Mouse (Mus musculus): ENCODE results near the gene Mertk.

DNA sequence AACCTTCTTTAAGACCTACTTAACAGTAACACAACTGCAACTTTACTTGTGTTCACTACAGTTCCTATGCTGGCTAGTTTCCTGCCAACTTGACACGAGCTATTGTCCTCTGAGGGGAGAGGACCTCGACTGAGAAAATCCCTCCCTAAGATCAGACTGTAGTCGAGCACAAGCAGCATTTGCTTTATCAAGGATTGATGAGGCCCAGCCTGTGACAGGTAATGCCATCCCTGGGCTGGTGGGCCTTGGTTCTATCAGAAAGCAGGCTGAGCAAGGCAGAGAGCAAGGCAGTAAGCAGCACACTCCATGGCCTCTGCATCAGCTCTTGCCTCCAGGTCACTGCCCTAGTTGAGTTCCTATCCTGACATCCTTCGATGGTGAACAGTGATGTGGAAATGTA, 5.5 kb upstream of the Mertk start:
- TF ChIP-seq CTCF (IDR thresholded peaks at IDR 0.05; ENCODE audit: borderline replicate concordance, control insufficient read depth, extremely low read depth, insufficient read depth, low read length, poor library complexity) (no peak), POLR2A (IDR thresholded peaks at IDR 0.05; ENCODE audit: control insufficient read depth, extremely low read depth, insufficient read depth, low read length, poor library complexity) (no peak)

Measured in thymus, adult 2 months (tissue).